Mouse (Mus musculus): ENCODE measurements around the gene Tspo.

The Tspo gene

DNA sequence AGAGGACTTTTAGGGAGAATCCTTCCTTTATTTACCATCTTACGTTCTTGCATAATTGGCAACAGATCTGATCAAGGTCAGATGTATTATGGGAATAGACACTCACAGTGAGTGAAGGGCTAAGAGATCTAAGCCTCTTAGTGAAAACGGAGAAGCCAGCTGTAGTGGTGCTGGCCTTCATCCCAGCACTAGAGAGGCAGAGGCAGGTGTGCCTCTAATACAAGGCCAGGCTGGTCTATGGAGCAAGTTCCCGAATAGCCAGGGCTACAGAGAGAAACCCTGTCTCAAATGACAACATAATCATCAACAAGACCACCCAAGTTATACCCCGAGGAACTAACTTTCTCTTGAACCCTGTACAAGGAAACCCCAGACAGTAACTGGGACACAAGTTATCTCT, 19.5 kb downstream of the Tspo start:
- no peak for DNase-seq (ENCODE audit: low spot score in 2 of 2)

DNA sequence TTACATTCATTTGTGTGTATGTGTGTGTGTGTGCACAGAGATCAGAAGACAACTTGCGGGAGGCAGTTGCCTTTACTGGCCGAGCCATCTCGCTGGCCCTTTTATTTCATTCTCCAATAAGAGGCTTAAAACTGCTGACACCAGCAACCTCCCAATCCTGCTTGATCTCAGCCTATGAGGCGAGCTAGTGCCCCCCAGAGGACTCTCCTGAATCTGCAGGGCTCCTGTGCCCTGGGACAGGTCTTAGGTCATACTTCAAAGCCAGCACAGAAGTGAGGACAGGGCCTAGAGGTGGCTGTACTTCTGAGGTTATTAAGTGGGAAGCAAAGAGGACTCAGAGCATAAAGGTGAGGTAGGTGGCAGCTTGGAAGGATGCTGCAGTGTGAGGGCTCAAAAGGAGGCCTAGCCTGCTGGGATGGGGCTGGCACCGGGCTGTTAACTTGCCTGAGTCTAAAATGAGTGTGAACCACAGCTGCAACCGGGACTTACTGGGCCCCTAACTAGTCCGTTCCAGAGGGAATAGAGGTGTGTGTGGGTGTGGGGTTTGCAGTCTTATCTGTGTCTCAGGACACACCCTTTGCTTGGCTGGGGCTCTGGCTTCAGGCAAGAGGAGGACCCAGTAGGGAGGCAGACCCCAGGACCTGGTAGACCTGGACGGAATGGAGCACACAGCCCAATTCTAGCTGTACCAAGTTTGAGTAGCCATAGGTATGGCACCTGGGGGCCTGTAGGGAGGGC, 20.2 kb downstream of the Tspo start:
- no peak for DNase-seq (ENCODE audit: low spot score in 2 of 2)

DNA sequence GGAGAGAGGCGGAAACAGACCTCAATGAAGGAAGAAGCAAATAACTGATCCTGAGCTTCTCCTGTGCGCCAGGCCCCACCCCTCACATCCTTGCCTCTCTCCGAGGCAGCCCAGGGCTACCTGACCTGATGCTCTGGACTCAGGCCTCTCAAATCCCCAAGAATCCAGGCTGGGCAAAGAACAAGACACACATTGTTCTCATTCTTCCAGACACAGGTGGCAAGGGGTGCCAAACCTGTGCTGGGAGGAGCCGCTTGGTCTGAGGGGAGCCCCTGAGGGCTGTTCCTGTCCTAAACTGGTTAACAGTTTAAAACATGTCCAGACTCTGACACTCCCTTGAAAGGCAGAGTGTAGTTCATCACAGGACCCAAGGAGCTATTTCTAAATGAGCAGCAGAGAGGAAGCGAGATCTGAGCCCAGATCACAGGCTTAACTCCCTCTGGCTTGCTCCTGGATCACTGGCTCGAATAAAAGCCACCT, 21.4 kb downstream of the Tspo start:
- no peak for DNase-seq (ENCODE audit: low spot score in 2 of 2)

DNA sequence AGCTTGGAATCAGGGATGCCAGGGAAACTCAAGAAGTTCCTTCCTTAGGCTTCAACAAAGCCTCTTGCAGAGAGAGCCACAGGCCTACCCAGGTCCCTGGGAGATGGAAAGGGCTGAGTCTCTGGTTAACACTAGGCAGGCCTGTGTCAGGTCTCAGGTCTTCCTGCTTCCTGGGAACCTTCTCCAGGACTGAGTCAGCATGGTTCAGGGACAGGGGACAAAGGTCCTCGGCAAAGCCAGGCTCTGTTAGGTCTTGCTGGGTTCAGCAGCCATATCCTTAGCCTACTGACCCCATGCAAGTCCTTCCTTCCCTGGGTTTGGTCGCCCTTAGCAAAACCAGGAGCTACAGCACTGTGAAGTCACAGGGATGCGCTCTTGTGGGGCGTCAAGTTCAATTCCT, 27.4 kb downstream of the Tspo start:
- DNase-seq (ENCODE audit: low spot score in 2 of 2): no peak

DNA sequence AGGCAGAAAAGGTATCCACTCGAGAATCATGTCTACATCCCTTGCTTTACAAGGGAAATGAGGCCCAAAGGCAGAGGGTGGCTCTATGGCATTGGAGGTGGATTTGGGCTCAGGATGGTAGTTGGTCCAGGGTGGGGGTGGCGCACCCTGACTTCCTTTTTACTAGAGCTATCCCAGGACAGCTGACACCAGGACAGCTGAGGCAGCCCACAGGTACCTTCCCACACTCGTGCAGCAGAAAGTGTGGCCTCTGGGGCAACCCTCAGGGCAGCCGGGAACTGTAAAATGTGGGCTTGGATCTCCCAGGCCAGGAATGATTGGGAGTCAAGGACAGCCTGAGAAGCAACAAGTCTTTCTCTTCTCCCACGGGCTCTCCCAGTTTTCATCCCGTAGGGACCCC, 28.4 kb downstream of the Tspo start:
- DNase-seq (ENCODE audit: low spot score in 2 of 2): no peak

DNA sequence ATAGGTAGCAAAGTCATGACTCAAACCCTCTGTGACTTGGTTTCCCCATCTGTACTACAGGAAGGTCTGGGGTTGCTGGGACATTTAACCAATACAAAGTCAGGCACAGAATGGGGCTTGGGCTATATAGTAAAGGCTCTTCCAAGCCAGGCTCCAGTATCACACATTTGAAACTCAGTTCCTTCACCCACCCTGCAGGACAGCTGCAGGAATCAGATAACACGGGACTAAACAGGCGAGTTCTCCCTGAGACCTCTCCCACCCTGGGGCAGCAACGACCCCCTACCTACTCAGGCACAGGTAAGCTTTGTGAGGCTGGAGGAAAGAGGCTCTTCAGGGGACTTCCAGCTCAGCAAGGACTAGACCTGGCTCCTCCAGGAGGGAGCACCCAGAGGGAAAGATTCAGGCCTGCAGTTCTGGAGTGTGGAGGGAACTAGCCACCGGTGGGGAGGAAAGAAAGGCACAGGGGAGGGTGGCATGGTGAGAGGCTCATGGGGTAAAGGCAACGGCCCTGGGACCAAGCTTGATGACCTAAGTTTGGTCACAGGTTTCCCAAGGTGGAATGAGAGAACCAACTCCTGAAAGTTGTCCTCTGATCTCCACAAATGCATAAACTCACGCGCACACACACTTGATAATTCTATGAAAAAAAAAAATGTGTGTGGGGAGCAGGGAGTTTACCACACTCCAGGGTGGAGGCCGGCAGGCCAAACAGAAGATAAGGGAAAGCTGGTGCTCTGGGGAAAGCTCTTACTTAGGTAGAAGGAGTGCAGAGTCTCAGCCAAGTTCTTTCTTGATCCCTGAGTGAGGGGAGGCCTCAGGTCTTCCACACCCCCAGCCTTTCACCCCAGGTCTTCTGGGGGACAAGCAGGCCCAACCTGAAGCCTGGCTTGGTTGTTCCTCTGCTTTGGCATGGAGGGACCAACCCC, 29.1 kb downstream of the Tspo start:
- no peak for DNase-seq (ENCODE audit: low spot score in 2 of 2)

DNA sequence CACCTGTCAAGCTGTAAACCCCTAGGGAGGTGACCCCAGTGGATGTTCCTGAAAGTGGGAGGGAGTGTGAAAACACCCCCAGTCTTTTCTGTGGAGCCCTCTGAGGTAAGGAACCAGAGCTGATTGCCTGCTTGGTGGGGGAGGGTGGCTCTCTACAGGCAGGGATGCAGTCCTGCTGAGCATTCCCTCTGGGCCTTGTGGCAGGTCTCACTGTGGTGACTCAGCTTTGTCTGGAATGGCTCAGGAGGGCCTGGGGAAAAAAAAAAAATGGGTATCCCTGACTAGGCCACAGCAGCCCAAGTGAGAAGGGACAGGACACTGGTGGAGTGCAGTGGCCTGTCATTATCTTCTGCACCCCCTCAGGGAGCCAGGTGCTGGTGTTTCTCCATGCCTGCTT, 29.8 kb downstream of the Tspo start:
- no peak for DNase-seq (ENCODE audit: low spot score in 2 of 2)

DNA sequence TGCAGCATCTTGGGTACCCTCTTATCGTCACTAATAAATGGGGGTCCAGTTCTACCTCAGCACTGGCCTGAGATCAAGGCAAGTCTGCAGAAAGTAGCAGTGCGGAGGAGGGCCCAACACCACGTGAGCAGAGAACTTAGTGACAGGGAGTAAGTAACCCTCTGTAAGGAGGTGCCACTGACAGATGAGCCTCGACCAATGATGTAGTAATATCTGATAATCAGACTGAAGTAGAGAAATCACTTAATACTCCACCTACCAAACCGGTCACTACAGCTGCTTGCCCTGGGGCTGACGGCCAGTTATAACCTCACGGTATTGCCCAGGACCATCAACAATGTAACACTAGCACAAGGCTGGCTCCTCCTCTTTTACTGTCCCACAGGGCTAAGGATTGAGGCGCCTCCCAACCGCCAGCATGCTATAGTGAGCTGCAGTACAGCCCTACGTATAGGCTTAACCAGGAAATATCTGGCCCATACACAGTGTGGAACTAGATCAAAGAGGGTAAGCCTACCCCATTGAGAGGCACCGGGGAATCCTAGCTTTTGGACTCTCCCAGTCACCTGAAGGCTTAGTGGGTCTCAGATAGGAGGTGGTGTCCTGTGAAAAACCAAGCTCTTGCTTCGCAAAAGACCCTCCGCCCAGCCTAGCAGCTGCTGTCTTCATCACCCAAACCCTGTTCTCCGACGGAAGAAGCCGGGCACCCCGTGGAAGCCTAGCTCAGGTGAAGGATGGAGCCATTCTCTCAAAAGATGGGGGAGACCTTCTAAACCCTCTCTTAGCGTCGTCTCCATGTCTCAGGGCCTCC, 30.5 kb downstream of the Tspo start:
- DNase-seq (ENCODE audit: low spot score in 2 of 2): no peak

DNA sequence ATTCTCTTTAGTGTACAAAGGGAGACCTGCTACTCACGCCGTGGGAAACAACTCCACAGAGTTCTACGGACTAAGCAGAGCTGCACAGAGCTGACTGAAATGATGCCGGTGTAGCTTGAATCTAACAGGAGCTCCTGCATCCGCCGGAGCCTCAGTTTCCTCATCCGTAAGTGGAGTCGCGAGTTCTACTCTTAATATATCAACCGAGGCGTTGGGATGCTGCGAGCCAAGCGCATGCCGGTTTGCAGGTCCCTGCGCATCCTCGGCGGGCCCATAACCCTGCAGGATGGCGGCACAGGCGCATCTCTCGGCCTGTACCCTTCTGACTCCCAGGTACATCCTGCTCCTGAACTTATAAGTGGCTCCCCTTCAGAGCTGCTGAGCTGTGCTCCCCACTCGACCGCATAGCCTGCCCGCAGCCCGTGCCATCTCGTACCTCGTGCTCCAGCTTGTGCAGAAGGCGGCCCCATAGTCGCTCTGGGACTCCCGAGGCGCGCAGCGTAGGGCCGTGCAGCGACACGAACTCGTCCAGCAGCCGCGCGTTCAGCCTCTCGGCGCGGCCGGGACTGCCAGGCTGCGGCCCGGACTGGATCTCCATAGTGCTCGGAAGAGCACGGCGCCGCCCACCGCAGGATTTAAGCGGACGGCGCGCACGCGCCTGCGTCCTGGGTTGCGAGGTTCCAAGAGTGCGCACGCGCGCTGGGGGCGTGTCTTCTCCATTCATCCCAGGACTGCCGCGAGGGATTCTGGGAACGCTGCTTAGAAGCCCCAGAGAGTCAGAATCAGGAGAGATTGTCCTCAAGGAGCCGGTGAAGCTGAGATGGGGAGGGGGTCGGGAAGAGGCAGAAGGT, 31.3 kb downstream of the Tspo start, which contains the start of gene Ttll12:
Gene Ttll12 (minus strand): TSS at position 645 of the 851 bp plus-strand sequence.
- DNase-seq (ENCODE audit: low spot score in 2 of 2): peak; percentile 23 to 58

DNA sequence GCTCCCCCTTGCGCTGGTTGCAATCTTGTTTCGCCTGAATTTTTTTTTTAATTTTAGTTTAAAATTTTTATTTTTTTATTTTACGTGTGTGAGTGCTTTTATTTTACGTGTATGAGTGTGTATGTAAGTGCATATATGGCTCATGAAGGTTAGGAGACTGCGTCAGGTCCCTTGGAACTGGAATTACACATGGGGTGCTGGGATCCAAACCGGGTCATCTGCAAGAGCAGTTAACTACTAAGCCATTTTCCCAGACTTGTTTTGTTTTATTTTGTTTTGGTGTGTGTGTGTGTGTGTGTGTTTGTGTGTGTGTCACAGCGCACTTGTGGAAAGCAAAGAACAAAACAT, 31.9 kb downstream of the Tspo start:
- no peak for DNase-seq (ENCODE audit: low spot score in 2 of 2)

DNA sequence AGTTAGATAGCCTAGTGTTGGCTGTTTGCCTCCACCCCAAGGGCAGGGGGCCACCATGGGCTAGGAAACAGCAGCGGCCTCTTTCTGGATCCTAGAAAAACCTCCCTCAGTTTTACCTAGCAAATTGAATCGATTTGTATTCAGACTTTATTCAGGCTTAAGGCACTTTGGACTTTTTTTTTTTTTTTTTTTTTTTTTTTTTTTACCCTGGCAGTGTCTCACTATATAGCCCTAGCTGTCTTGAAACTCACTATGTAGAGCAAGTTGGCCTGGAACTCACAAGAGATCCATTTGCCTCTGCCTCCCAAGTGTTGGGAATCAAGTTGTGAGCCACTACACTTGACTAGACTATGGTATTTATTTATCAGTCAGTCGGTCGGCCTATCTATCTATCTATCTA, 33.4 kb downstream of the Tspo start:
- DNase-seq (ENCODE audit: low spot score in 2 of 2): no peak

DNA sequence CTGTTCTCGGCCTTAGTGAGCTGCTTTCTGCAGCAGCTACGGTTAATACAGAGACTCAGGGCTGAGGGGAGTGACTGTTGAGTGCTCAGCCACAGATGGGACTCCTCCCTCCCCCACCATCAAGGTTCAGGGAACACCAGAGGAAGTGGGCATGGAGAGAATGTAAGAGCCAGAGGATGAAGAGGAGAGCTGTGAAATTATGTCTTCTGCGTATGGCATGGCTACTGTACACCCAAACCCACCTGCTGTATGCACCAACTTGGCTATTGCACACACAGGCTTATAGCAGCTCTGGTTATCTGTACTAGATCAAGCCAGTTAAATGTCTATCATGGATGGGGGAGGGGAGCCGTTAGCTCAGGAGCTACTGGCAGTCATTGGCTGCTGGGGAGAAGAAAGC, 37.8 kb downstream of the Tspo start:
- DNase-seq (ENCODE audit: low spot score in 2 of 2): no peak

DNA sequence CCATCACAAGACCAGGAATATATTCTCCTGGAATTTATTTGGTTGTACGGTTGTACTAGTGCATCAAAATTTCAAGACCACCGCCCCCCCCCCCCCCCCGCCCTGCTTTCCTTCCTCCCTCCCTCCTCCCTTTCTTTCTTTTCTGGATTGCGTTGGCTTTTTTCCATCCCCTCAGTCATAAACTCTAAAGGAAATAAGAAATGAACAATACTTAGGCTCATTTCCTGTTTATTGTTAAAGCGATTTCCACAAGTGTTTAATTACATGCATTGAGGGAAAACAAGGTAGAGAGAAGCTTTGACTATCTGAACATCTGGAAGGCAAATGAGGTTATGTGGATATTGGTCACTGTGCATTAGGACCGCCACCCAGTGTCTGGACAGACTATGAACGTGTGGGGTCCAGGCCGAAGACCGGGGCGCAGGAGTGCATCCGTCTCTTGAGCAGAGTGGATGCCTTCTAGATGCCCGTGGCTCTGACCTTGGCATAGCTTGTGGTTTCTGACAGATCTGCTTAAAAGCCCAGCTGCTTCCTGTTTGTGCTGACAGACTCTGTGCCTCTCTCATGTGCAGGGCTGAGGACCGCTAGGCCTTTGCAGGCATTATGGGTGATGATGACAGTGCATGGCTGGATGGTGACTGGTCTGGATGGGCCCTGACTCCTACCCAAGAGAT, 39.1 kb downstream of the Tspo start:
- DNase-seq (ENCODE audit: low spot score in 2 of 2): peak; percentile 77 to 79

DNA sequence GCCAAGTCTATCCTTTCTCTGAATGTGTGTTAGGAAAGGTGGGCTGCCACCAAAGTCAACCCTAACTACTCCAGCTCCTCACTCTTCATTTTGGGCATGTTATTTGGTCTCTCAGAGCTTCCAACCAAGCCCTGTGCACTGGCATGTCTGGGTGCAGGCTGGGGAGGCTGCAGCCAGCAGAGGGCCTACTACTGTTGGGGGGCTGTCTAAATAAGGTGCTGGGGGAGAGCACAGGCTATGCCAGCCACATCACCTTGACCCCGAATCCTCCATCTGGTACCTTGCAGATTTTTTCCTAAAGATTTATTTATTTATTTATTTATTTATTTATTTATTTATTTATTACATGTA, 39.6 kb downstream of the Tspo start:
- no peak for DNase-seq (ENCODE audit: low spot score in 2 of 2)

DNA sequence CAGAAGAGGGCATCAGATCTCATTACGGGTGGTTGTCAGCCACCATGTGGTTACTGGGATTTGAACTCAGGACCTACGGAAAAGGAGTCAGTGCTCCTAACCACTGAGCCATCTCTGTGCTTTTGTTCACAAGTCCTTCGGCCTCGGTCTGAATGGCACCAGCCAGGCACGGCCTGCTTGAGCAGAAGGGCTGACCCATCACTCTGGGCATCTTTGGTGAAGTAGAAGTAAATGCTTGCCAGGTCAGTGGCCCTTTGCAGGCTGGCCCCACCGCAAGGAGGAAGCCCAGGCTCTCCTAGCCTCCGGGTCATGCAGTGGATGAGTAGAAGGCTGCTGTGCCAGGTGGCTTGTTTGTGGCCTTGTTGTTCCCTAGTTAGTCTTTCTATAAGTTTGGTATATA, 40.0 kb downstream of the Tspo start:
- DNase-seq (ENCODE audit: low spot score in 2 of 2): no peak

DNA sequence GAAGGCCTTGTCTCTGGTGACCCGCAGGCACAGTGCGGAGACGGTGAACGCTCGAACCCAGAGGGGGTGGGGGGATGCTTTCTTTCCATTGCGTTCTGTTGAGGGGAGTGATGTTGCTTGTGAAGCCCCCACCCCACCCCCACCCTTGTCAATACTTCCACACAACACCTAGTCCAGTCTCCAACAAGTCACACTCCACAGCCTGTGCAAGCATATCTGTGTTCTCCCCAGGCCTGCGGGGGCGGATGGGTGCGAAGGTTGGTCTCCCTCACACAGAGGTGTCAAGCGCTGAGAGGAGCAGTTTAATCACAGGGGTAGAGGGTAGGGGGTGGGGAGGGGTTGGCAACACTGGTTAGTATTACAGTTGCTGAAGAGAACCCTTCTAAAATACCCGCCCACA, 42.8 kb downstream of the Tspo start:
- no peak for DNase-seq (ENCODE audit: low spot score in 2 of 2)

DNA sequence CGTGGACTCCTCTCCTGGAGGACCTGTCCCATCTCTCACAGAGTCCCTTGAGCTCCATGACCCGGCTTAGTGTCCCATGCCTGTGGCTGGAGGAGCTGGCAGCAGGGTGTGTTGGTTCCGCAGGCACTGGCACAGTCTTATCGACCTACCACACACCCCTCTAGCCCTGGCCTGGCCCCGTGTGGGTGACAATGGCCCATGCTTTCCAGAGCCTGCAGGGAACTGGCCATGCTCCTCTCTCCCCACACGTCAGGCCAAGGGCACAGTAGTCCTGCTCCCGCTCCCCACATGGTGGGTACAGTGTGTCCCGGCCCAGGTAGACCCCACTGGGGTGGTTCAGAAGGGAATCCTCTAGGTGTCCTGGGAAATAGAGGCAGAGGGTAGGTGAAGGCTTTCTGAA, 43.3 kb downstream of the Tspo start:
- DNase-seq (ENCODE audit: low spot score in 2 of 2): no peak

DNA sequence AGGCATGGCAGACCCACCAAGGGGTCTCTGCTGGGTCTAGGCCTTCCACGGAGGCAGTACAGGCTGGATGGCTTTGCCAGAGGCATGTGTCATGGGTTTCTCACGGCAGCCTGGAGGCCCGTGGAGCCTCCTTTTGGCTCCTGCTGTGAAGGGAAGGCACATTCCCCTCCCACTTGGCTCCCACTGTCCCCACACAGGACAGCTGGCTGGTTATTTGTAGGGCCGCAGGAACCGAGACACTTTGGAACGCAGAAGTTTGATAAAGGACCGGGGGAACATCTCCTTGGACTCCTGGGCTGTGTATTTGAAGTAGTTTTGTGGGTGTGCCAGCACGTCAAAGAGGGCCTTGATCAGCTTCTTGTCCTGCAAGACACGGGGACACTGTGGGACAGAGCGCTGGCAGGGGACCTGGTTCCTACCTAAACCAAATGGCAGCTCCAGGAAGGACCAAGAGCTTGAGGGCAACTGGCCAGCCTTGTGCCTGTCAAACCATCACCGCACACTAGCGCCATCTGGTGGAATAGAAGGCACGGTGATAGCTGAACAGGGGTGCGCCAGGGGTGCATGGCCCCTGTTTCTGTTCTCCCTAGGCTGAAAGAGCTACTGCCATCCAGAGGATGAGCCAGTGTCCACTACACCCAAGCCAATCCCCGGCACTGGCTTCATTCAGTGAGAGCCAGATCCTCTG, 43.9 kb downstream of the Tspo start:
- peak; percentile 56 to 64 for DNase-seq (ENCODE audit: low spot score in 2 of 2)

DNA sequence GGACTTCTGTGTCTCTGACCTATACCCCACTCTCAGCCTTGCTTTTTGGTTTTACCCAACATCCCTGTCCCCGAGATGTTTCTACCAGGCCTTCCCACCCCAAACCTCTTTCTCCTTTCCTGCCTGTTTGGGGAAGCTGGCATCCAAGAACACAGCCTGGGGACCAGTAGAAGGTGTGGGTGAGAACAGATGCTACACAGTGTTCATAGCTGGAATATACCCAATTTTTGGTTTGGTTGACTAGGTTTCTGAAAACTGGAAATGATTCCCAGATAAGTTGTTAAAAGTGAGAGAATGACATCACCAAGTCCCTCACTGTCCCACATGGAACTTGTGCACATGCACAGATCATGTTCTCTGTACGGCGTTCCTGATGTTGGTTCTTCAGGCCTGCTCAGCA, 51.9 kb downstream of the Tspo start:
- DNase-seq (ENCODE audit: low spot score in 2 of 2): no peak

Measured in natural killer cell, adult 2 months (primary cell).